Mouse (Mus musculus): ENCODE results near the gene Ubap2. TPM values are rescaled to one million over a fixed set of nuclear protein-coding genes. Genes with fewer than 3 reads are reported as not detected.
A peak's percentile ranks its signal among the peaks of the same experiment; 100 is the strongest.

Gene Ubap2
- total and polyA plus RNA-seq, 3 experiments, result 22.7 to 170 (median 127) TPM

DNA sequence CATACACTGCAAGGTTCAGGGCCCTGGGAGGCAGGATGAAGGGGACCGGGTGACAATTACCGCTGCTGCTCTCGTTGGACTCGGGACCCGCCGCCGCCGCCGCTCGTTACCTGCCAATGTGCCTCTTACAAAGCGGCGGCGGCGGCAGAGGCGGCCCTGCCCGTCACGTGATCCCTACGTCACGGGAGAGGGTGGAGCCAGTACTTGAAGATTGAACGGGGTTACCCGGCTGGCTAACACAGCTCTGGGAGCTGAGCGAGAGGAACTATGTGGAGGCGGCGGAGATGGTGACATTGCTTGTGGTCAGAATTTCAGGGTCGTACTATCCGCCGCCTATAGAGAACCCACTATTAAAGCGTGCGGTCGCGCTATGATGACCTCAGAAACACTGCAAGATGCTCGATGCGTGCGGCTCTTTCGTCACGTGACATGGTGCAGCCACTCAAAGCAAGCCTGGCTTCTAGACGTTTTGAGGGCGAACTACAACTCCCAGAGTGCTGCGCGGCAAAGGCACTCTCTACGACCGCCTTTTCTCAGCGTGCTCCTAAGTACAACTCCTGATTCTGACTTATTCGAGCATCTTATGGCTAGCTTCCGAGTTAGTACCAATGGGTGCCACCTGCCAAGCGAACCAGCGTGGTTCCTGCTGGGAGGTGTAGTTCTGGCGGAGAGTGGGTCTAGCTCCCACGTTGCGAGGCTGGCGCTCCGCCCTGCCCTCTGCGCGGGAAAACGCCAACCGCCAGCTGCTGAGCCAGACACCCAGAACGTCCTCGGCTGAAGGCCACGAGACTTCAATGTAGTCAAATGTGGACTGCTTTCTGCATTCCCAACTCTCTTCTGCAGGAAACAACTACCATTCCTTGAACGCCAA lies at the start of gene Ubap2 (continued):
- 0 out of 2 replicates have a peak, but pooled peaks have one; percentile 43 for TF ChIP-seq MAZ (IDR thresholded peaks at IDR 0.05; ENCODE audit: low read depth, low read length)
- TF ChIP-seq RCOR1 (IDR thresholded peaks at IDR 0.05; ENCODE audit: low read depth, low read length), result no peak
- peak; percentile 66 for TF ChIP-seq NRF1 (IDR thresholded peaks at IDR 0.05; ENCODE audit: insufficient read depth, low read depth, low read length, poor library complexity, severe bottlenecking)
- peak; percentile 59 for TF ChIP-seq MXI1 (IDR thresholded peaks at IDR 0.05; ENCODE audit: low read depth, low read length)
- TF ChIP-seq POLR2A (IDR thresholded peaks at IDR 0.05; ENCODE audit: control insufficient read depth in 1 of 2, insufficient read depth in 1 of 2, low read depth in 1 of 2, low read length in 2 of 2, poor library complexity in 1 of 2), result peak; percentile 41 to 85

- Histone ChIP-seq H3K4me1 (ENCODE audit: control insufficient read depth in 1 of 2, insufficient read depth in 2 of 2, low read length in 2 of 2) (no peaks in the 10 kb centered on the region), H3K4me3 (ENCODE audit: control insufficient read depth in 1 of 2, insufficient read depth in 1 of 2, low read depth in 2 of 2, low read length in 2 of 2) (no peak overlapping the region), H3K79me2 (ENCODE audit: control insufficient read depth, insufficient read depth, low read length, poor library complexity) (no peaks in the 10 kb centered on the region), H3K9ac (ENCODE audit: control insufficient read depth, low read depth, low read length, poor library complexity, severe bottlenecking) (no peak overlapping the region), H3K27me3 (ENCODE audit: control insufficient read depth in 1 of 2, insufficient read depth in 2 of 2, low read length in 2 of 2) (no peaks in the 10 kb centered on the region), H3K9me3 (replicated peaks; ENCODE audit: insufficient read depth, low read length) (no peaks in the 10 kb centered on the region), H3K27ac (ENCODE audit: control insufficient read depth, low read depth, low read length) (no peak overlapping the region), H3K36me3 (ENCODE audit: control insufficient read depth in 1 of 2, insufficient read depth in 2 of 2, low read length in 2 of 2) (no peaks in the 10 kb centered on the region)
- DNase-seq (ENCODE audit: low read depth, low spot score), result no peak
- TF ChIP-seq POLR2AphosphoS2 (IDR thresholded peaks at IDR 0.05; ENCODE audit: low read length), result no peak
Observed at GRCm38 (mm10) chr4:41320971-41321370, 46.0 kb upstream of the Ubap2 start.

DNA sequence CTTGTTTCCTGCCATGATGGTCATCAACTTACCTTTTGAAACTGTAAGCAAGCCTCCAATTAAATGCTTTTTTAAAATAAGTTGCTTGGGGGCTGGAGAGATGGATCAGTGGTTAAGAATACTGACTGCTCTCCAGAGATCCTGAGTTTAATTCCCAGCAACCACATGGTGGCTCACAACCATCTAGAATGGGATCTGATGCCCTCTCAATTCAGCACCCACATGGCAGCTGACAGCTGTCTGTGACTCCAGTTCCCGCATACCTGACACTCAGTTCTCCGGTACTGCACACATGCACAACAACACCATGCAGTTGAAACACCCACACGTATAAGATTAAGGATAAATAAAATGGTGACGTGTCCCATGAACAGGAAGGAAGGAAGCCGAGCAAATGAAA lies 43.3 kb upstream of the Ubap2 start:
- H3K9me3 ChIP-seq (replicated peaks; ENCODE audit: insufficient read depth, low read length), result no peaks in the 10 kb centered on the region
- no peak overlapping the region for H3K9ac ChIP-seq (ENCODE audit: control insufficient read depth, low read depth, low read length, poor library complexity, severe bottlenecking)
- H3K36me3 ChIP-seq (ENCODE audit: control insufficient read depth in 1 of 2, insufficient read depth in 2 of 2, low read length in 2 of 2), result peaks cover 0 to 10% of the 10 kb centered on the region in 2 experiments; a peak in 2 of 4 replicates
- H3K79me2 ChIP-seq (ENCODE audit: control insufficient read depth, insufficient read depth, low read length, poor library complexity), result peaks cover 13% of the 10 kb centered on the region
- no peak for TF ChIP-seq HCFC1 (IDR thresholded peaks at IDR 0.05; ENCODE audit: low read depth, low read length)
- TF ChIP-seq MYC (IDR thresholded peaks at IDR 0.05; ENCODE audit: low read depth, low read length), result no peak
- TF ChIP-seq POLR2AphosphoS5 (IDR thresholded peaks at IDR 0.05; ENCODE audit: borderline replicate concordance, low read depth, low read length), result no peak
- TF ChIP-seq USF2 (IDR thresholded peaks at IDR 0.05; ENCODE audit: borderline replicate concordance in 1 of 2, insufficient read depth in 1 of 2, low read depth in 1 of 2, low read length in 2 of 2), result no peak
- TF ChIP-seq E2F4 (IDR thresholded peaks at IDR 0.05; ENCODE audit: borderline replicate concordance, low read depth, low read length), result no peak
- no peak for TF ChIP-seq ZKSCAN1 (IDR thresholded peaks at IDR 0.05; ENCODE audit: low read depth, low read length)
- no peak for TF ChIP-seq POLR2A (IDR thresholded peaks at IDR 0.05; ENCODE audit: control insufficient read depth in 1 of 2, insufficient read depth in 1 of 2, low read depth in 1 of 2, low read length in 2 of 2, poor library complexity in 1 of 2)
- TF ChIP-seq RCOR1 (IDR thresholded peaks at IDR 0.05; ENCODE audit: low read depth, low read length), result no peak
- no peak for TF ChIP-seq KAT2A (conservative IDR thresholded peaks at IDR 0.05; ENCODE audit: low read depth, low read length)
- no peak for TF ChIP-seq BHLHE40 (IDR thresholded peaks at IDR 0.05; ENCODE audit: borderline replicate concordance, low read depth, low read length)
- TF ChIP-seq JUND (IDR thresholded peaks at IDR 0.05; ENCODE audit: low read depth, low read length), result no peak
- TF ChIP-seq MAZ (IDR thresholded peaks at IDR 0.05; ENCODE audit: low read depth, low read length), result no peak
- TF ChIP-seq RAD21 (IDR thresholded peaks at IDR 0.05; ENCODE audit: low read depth, low read length), result no peak
- no peak for TF ChIP-seq MYB (IDR thresholded peaks at IDR 0.05; ENCODE audit: low read depth, low read length)
- no peak overlapping the region for H3K4me3 ChIP-seq (ENCODE audit: control insufficient read depth in 1 of 2, insufficient read depth in 1 of 2, low read depth in 2 of 2, low read length in 2 of 2)
- no peak for DNase-seq (ENCODE audit: low read depth, low spot score)
- peaks cover 0 to 11% of the 10 kb centered on the region in 2 experiments; a peak in 2 of 4 replicates for H3K4me1 ChIP-seq (ENCODE audit: control insufficient read depth in 1 of 2, insufficient read depth in 2 of 2, low read length in 2 of 2)
- H3K27me3 ChIP-seq (ENCODE audit: control insufficient read depth in 1 of 2, insufficient read depth in 2 of 2, low read length in 2 of 2), result no peaks in the 10 kb centered on the region
- H3K27ac ChIP-seq (ENCODE audit: control insufficient read depth, low read depth, low read length), result no peak overlapping the region

Measured in MEL (cell line).